Mouse (Mus musculus): ENCODE data around the gene Mrrf.

Gene Mrrf

DNA sequence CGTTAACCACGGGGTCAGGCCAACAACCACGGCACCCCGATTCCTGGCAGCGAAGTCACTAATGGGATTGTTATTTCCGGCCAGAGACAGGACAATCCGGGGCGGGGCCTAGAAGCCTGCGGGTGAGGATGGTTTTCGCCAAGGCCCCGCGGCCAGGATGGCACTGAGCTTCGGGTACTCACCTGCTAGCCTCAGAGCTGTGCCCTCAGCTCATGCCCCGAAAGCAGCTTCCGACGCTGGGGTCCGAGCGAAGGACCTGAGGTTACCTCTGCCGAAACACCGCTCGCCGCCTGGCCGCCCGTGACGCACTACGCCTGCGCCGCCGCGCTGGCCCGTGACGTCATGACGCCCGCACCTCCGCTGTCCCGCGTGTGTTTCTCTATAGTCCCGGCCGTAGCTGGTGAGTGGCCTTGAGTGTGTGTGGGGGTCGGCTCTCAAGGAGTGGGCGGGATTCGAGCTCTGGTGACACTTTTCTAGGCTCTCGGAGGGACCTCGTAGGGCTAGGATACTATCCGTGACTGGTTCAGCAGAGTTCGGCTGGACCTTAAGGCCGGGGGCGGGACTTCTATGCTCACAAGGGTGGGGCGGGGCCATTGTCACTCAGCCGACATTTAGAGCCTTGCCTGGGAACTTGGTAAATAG is at the start of gene Mrrf, which contains the start of gene Rbm18:
TSS of gene Mrrf (plus strand) at position 90 of the 642 bp plus-strand sequence.
TSS of gene Rbm18 (minus strand) at position 474 of the 642 bp plus-strand sequence.
- peak; percentile 94 for DNase-seq (ENCODE audit: low spot score)

DNA sequence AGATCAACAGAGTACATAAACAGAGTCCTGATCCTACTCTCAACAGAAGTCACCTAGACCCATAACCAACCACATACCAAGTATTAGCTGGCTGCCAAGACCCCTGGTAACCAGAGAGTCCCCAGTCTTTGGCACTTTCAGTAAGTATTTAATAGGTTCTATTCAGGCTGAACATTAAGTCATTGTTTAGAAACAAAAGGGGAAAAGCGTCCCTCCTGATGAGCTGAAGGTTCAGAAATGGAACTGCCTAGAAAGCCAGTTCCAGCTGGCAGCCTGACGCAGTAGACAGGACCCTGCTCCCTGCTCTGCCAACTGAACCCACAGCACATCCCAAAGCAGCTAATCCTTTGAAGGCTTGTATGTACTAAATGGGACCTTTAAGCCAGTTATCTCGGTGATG is 47.0 kb upstream of the Mrrf start:
- no peak for DNase-seq (ENCODE audit: low spot score)

DNA sequence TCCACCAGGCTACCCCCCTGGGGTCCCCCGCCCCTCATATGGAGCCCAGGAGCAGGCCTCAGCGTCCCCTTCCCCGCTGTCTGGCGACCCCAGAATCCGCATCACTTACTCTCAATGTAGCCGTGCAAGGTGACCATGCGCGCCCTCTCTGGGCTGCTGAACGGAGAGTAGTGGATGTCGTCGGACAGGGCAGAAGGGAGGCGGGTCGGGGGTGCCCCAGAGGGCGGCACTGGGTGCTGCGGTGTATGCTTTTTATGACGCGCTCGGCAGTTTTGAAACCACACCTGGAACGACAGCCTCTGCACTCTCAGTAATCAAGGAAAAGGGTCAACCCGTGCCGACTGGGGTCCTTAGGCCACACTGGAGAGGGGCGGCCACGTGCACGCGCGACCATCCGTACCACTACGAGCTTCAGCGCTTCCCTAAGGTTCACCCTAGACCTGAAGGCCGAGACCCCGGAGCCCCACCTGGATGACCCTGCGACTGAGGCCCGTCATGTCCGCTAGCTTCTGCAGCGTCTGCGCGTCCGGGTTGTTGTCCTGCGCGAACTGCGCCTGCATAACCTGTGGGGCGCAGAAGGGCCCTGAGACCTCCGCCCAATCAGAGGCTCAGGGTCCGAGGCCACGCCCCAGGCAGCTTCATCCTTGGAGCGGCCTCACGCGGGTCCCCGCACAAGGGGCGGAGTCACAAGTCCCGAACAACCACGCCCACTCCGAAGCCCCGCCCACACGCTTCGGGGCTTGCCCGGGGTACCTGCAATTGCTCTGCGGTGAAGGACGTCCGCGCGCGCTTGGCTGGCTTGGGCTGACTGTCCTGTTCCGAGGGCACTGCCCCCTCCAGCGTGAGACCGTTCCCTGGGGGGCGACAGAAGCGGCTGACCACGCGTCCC is 45.1 kb upstream of the Mrrf start:
- peak; percentile 37 for DNase-seq (ENCODE audit: low spot score)

DNA sequence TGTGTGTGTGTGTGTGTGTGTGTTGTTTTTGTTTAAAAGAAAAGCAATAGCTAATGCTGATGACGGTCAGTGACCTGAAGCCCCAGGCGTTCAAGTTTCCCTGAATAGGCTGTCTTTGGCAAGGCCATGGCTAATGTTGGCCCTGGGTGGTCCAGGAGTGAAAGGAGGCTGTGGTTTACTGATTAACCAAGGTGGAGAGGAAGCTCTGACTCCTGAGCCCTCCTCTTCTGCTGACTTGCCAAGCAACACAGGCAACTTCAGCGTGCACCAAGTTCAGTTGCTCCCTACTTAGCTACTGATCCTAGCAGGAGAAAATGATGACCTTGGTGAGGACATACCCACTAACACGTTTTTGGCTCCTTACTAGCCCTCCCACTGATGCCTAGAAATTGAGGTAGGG is 43.4 kb upstream of the Mrrf start:
- no peak for DNase-seq (ENCODE audit: low spot score)

DNA sequence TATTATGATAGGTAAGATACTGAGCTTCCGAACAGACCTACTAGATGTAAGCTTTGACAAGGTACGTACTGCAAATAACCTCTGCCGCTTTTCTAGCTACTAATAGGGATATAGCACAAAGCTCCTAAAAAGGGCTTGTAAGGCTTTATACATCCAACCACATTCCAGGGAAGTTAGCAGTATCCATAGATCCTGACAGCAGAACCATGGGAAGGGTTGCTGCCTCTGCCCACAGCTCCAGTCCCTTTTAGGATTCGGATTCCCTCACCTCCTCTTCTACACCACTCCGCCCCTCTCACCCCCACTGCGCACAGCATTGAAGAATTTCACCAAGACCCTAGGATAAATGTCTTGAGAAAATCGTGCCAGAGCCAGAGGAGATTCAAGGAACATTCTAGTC is 42.9 kb upstream of the Mrrf start:
- DNase-seq (ENCODE audit: low spot score) = no peak

DNA sequence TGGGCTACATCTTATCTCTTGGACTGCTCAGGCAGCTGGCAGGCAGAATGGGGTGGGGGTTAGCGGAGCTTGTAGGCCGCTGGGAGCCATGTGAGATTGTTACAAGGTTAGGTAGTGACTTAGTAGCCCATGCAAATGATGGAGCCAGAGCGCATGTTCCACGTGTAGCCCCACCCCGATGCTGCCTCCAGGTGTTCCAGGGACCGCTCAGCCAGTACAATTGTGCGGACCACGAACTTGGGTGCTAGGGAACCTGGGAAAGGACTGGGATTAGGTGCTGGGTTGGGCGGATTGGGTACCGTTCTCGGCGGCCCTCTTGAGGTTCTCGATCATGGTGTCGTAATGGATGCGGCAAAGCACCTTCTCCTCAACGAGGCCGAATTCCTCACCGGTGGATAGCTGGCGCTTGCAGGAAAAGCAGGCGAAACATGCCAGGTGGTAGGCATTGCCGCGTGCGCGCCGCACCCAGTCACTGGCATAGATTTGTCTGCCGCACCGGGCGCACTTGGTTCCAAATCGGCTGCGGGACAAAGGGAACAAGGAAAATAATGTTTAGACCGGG is 42.2 kb upstream of the Mrrf start:
- DNase-seq (ENCODE audit: low spot score) = no peak

DNA sequence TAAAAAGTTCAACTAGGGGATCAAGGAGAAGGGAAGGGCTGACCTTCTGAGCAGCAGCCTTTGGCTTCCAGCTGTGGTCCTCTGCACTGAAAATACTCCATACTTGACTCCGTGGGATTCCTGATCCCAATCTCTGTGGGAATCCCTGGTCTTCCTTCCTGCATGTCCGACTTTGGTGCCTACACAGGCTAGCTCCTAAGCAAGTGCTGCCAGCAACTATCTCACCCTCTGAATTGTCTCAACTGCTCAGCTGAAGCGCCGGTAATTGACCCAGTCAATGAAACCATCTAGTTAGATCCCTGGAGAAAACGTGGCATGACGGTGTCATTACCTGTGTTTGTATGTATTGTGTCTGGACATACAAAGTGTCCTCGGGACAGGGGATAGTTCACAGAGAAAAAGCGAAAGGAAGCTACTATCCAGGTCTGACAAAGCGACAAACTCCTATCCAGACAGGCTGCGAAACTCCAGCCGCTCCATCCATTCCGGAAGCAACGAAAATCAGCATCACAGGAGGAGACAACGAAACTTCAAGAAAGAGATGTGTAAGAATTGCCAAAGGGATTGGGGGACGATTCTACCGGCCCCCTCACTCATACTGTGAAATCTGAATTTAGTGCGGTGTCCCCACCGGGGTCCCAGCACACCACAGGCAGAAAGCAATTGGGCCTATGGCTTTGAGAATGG is 38.9 kb upstream of the Mrrf start:
- no peak for DNase-seq (ENCODE audit: low spot score)

DNA sequence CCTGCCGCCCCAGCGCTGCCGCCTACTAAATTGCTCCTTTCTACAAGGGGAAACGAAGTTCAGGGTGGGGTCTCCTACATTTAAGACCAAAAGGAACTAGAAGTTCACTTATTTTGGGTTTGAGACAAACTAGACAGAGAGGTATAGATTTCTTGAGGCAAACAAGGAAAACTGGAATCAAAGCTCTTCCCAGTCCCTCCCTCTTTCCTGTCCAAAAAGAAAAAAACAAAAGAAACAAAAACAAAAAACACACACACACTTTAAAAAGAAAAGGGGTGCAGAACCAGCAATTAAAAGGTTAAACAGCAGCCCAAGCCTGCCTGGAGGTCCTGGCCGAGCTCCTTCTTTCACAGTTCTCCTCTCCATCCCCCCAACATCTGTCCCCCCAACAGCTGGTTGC is 38.2 kb upstream of the Mrrf start:
- no peak for DNase-seq (ENCODE audit: low spot score)

DNA sequence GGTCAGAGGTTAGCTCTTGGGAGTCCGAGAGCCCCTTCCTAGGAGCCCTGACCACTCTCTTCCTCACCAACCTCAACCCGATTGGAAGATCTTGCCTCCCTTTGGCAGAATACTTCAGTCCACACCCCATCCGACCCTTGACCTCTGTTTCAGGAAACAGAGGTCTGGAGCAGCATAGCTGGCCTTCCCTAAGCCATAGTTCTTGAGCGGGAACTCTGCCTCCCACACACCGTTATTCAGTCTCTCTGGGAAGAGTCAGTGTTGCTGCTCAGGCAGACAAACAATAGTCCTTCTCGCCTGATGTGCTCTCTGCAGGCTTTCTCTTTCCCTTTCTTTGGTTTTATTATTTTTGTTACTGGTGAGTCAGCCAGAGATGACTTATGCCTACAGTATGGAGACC is 36.5 kb upstream of the Mrrf start:
- DNase-seq (ENCODE audit: low spot score) = no peak

DNA sequence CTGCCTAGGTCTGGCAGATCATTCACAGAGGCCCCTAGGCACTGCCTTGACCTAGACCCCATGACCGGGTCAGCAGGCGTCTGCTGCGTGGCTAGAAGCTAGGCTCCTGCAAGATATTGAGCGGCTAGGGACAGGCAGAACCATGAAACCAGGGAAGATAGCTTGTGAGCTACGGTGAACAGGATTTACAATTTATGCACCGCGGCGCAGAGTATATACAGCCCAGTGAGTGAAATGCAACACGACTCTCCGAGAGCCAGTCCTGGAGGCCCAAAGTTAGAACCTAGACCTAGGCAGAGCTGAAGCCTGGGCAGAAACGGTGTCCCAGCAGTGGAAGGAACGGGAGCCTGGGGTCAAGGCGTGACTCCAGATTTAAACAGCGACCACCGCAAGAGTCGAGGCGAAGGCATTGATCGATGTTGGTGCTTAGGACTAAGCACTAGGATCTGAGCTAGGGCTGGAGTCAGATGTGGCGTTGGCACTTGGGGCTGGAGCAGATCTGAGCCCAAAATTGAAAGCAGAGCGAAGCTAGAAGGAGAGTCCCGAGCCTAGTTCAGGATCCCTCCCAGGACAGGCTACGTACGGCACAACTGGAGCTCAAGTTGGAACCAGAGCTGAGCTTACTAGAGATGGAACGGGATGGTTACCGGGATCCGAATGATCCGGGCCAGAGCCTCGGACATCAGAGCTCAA is 34.2 kb upstream of the Mrrf start:
- DNase-seq (ENCODE audit: low spot score) = no peak

DNA sequence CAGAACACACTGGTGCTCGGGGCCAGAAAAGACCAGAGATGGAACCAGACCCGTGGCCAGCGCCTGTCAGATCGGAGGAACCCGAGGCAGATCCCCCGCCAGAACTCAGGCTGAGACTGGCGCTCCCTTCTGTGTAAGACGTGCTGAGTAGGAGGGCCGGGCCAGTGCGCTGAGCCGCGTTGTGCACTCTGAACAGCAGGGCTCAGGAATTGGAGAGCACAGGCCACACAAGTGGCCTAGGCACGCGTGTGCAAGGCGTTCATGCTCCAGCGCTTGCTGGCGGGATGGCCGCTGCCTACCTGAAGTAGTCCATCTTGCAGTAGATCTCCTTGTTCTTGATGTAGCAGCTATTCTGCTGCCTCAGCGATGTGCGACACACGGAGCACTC is 33.6 kb upstream of the Mrrf start:
- DNase-seq (ENCODE audit: low spot score) = no peak

DNA sequence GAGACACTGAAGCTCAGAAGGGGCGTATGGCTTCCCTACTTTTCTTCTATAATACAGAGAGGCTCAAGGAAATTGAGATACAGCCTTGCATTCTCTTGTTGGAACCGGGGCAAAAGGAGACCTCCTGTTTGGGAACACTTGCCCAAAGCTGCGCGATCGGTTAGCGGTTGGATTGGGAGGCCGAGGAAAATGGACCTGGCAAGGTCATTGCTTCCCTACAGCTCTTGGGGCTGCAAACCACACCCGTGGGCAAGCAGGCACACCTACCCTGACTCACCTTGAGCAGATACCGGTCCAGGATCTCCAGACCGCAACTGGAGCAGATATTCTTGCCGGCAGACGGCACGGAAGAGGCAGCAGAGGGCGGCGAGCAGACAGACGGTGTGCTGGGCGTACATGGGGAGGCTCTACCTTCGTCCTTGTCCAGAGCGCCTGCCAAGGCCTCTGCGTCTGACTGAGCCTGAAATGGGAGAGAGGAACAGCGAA is 33.1 kb upstream of the Mrrf start:
- DNase-seq (ENCODE audit: low spot score) = no peak

DNA sequence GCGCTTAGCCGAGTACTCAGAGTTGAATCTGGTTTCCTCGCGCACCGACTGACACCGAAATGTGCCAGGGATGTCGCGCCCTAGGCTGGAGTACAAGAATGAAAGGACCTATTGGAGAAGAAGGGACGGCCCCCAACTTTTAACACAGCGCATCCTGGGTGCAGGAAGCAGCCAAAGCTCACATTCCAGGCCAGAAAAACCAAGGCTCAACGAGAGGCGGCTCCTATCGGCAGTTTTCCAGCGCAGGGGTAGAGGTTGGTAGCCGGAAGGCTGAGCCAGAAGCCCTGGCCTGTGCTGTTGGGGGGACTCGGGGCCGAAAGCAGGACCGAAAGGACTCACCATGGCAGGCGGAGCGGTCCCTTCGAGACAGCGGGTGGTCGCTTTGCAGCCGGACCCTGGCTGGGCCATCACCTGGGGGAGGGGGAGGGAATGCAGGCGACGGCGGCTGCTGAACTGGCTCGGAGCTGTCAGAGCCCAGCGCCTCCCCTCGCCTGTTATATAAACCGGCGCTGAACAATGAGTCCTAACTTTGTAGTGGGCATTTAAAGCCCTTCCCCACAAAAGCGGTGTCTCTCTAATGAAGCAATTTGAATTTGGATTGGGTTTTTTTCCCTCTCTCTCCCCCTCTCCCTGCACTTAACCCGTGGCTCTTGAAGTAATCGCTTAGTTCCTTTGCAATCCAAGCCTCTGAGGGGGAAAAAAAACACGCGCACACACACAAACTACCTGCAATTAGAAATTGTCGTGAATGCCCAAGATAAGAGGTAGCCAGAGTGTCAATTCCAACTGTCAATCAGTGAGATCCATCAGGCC is 32.4 kb upstream of the Mrrf start:
- DNase-seq (ENCODE audit: low spot score) = no peak

DNA sequence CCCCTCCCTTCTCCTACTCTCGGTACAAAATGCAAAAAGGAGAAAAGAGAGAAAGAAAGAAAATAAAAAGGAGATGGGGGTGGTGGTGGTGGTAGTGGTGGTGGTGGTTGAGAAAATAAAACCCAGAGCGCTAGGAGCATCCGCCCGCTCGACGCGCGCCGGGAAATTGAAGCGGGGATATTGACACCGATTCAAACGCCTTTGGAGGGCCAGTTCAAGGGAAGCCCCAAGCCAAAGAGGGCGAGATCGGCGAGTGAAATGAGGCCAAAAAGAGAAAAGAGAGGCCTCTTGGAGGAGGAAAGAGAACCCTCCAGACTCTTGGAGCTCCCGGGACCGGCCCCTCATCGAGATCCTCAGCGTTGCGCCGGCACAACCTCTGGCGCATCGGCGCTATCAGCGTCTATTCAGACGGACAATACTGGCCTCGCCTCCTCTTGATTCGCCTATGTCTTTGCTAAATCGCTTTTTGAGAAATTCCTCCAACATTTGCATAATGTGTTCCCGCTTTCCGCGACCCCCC is 31.7 kb upstream of the Mrrf start:
- no peak for DNase-seq (ENCODE audit: low spot score)

DNA sequence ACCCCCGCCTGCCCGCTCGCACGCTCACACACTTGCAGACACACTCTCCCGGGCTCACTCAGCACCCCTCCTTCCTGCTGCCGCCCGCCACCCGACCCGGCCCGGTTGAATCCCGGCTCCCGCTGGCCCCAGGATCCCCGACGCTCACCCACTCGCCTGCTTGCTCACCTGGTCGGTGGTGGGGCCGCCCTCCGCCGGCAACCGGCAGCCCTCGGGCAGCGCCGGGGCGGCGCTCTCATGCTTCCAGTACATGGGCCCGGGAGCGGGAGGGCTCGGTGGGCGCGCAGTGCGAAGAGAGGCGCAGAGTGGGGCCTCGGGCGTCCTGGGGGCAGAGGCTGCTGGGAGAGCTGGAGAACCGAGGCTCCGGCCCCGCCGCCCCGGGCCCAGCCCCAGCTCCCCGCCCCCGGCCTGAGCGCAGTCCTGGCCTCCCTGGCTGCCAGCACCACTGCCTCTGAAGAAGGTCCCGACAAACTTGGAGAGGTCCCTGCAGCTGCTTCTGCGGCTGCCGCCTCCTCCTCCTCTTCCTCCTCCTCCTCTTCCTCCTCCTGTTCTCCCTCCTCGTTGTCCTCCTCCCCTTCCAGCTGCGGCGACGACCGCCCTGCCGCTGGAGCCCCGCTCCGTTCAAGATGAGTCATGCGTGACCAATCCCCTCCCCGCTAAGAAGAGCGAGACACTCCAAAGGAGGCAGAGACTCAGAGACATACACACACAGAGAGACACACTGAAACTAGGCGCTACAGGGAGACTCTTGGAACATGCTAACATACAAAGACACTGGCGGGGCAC is 31.0 kb upstream of the Mrrf start, which contains the start of gene Lhx6:
TSS of gene Lhx6 (minus strand) at position 453 of the 786 bp plus-strand sequence.
- DNase-seq (ENCODE audit: low spot score) = no peak

DNA sequence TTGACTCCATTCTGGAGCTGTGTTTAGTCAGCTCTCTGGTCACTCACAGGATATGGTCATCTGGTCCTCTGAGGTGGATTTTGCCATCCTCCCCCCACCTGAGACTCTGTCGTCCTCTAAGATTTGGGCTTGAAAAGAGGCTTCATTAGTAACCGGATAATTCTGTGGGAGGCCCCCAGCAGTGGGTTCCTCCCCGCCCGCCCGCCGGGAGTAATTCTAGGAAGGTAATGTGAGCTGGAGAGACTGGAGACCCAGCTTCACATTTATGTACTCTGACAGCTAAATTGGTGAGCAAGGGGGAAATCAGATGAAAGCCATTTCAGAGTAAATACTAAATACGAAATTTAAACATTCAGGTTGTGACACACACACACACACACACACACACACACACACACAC is 27.6 kb upstream of the Mrrf start:
- no peak for DNase-seq (ENCODE audit: low spot score)

DNA sequence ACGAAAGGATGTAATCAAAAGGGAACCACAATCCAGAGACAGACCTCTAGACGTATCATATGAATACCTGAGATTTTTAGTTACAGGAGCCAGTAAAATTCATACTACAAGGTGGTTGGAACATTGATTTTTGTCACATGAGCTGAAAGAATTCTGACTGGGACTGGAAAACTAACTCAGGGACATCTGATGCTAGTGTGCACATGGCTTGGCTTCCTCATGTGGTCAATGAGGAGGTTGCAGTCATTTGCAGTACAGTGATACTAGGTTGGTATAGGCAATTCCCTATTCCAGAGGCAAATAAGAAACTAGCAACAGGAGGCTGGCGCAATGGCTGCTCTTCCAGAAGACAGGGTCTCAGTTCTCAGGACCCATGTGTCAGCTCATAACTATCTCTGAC is 23.6 kb upstream of the Mrrf start:
- DNase-seq (ENCODE audit: low spot score) = no peak

DNA sequence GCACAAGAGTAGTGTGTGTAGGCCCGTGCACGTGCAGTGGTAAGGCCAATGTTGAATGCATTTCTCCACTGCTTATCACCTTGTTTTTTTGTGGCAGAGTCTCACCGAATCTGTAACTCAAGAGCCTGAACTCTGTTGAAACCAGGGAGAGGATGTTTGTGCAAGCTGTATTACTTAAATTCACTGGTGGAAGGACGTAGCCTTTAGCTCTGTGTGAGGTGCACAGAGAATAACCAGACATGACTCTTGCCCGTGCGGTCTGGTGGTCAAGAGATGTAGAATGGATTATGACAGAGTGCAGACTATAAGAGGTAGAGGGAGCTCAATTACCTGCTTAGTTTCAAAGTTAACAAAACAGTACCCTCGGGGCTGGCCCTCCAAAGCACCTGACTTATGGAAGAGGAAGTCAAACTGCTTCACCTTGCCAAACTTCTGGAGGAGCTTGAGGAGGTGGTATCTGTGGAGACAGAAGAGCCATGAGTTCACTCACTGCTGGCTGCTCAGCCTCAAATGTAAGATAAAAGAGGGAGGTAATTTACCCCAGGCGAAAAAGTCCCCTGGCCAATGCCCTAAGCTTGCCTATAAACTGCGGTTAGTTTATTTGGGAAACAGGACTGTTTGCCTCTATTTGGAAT is 9.3 kb upstream of the Mrrf start:
- DNase-seq (ENCODE audit: low spot score) = no peak

DNA sequence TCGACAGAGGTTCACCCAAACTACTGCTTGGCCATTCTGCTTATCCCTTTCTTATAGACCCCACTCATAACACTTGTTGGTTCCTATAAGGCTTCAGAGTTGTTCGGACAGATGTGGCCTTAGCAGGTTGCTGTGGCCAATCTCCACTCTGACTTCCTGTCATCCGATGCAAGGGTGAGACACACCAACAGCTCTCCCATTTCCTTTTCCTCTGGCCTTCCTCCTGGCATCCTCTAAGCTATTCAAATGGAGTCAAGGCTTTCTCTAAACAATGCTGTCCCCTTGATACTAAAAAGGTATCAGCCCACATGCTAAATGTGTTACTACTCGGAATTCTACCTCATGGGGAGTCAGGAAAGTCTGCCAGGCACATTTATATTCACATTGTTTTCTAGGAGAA is 8.2 kb upstream of the Mrrf start:
- DNase-seq (ENCODE audit: low spot score) = no peak

All from spleen, adult 12 weeks (tissue).